Mouse (Mus musculus) cerebellum, adult 18-20 months (tissue): ENCODE measurements around the gene Ect2l.
"Not testable (repeated sequence)": the region's sequence is repeated elsewhere in the genome, so short reads cannot be mapped to it uniquely, and the experiment has no call there.

Experiments
- DNase-seq, 2 experiments: peaks; one replicate each; pipeline ENCODE4 v3.0.0; 2021

Gene Ect2l

GRCm38 (mm10) chr10:18189498-18189897, 21.2 kb downstream of the Ect2l start:
- DNase-seq = no peak

- DNase-seq = no peak
These were observed 22.1 kb downstream of the Ect2l start for GRCm38 (mm10) chr10:18188564-18188963.

DNA sequence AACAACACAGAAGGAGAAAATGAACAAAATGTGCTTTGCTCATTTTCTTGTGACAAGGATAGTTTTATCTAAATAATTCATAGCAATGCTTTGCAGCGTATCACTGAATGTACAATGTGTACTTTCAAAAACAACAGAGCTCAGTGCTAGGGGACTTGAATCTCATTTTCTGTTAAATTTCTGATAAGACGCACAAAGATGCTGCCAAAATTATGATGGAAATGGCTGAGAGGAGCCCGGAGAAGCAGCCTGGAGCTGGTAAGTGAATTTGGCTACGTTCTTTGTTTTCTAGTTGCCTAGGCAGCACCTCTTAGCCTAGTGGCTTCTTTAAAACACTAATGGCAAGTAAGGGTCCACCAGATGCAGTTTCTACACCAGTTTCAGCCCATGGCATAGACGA, 28.4 kb downstream of the Ect2l start:
- DNase-seq = no peak

DNA sequence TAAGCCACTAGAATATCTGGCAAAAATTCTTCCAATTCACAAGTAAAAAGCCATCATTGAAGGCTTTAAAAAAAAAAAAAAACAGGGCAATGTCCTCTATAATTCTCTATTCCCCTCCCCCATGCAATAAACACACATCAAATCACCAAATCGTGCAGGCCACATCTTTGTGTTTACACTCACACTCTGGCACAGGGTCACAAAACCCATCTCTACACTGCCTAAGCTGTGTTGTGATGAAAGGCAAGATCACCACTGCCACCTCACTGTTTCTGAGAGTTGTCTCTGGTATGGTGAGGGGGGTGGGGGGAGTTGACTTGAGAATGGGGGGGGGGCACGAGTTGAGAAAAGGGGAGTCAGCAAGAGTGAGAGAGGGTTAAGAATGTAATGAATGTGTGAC, 33.4 kb downstream of the Ect2l start:
- no peak for DNase-seq

GRCm38 (mm10) chr10:18176722-18177121, 34.0 kb downstream of the Ect2l start:
- DNase-seq = no peak

GRCm38 (mm10) chr10:18175087-18175486, 35.6 kb downstream of the Ect2l start:
- DNase-seq = no peak

DNA sequence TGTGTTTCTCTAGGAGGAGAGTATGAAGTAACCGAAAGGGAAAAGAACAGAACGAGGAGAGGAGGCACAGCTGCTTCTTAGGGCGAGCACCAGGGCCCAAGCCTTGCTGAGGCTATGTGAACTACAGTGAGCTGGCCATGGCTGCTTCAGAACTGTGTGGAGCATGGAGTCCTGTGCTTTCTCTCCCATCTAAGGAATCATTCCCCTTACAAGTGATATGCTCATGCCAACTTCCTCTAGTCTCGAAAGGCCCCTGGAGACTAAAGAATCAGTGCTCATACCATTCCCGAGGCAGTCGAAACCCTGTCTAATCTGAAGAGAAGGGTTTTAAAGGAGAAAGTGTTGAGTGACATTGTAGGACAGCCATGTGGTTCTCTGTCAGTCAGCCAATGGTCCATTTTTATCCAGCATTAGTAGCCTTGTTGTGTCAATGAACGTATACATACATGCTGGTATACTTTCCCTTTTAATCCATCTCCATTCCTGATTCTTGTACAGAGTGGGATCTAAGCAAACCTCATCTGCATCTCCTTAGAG, 48.2 kb downstream of the Ect2l start:
- no peak for DNase-seq

DNA sequence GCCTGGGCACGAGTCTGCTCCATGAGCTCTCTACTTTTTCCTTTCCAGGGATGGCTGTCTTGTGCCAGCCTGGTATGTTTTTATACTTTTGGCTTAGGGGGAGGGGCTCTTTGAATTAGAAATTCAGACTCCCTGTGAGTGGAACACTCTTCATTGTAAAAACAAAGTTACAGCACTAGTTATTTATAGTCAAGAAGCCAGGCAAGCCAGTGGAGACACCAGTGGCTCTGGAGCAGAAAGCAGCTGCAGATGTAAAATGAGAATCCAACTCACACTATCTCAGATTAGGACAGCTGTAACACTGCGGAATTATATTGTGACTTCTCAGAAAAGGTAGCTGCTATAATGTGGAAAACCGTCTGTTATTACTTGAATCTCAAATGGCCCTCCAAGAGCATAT, 63.5 kb downstream of the Ect2l start:
- DNase-seq = no peak

GRCm38 (mm10) chr10:18142231-18142630, 68.5 kb downstream of the Ect2l start:
- no peak for DNase-seq

- no peak for DNase-seq
These were observed 69.3 kb downstream of the Ect2l start for GRCm38 (mm10) chr10:18141389-18141788.

GRCm38 (mm10) chr10:18139615-18140014, 71.1 kb downstream of the Ect2l start:
- DNase-seq = no peak

DNA sequence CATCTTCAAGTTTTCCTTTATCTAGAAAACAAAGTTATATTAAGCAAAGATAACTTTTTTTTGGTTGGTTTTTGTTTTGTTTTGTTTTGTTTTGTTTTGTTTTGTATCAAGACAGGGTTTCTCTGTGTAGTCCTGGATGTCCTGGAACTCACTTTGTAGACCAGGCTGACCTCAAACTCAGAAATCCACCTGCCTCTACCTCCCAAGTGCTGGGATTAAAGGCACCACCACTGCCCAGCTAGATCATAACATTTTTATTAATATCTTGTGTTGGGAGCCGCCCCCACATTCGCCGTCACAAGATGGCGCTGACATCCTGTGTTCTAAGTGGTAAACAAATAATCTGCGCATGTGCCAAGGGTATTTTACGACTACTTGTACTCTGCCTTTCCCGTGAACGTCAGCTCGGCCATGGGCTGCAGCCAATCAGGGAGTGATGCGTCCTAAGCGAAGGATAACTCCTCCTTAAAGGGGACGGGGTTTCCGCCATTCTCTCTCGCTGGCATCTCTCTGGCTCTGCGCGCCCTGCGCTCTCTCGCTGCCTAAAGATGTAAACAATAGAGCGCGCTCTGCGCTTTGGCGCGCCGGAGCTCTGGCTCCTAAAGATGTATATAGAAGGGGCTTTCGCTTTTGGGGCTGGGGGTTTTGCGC, 71.7 kb downstream of the Ect2l start:
- DNase-seq = not testable (repeated sequence)

DNA sequence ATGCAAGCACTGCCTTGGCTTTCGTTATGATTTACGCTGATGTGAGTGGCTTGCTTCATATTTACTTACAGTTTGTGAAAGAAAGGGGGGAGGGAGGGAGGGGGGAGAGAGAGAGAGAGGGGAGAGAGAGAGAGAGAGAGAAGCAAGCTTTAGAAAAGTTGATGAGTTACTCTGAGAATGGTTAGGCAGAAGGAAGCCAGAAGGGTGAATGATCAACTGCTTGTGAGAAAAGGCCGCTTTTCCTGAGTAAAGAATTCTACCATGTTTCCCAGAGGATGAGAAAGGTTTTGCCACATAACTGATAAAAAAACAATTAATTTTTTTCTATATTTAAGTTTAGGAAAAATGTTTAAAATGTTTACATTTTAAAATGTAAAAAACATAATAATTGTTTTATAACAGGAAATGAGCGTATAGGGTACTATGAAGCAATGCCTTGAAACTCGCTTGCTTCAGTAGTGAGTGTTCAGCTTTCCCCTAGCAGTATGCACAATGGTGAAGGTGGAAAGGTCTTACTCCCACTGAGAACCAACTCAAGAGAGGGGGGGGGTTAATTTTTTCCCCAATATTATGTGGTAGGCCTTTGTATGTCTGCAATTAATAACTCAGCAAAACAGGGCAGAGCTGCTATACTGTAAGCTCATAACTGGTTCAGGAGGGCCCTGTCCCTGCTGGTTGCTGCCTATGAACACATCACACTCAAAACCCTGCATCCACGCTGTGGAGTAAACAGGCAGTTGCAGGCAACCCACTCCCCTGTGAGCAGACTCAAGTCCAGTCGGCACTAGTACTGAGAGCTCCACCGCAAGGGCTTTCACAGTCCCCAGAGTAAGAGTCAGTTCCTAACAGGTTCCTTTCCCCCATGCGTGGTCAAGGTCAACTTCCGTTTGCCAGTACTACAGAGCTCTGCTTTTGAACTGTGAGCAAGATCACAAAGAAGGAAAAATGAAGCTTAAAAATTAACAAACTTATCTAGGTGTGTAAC, 78.7 kb downstream of the Ect2l start:
- DNase-seq = no peak

GRCm38 (mm10) chr10:18130276-18130675, 80.4 kb downstream of the Ect2l start:
- no peak for DNase-seq

DNA sequence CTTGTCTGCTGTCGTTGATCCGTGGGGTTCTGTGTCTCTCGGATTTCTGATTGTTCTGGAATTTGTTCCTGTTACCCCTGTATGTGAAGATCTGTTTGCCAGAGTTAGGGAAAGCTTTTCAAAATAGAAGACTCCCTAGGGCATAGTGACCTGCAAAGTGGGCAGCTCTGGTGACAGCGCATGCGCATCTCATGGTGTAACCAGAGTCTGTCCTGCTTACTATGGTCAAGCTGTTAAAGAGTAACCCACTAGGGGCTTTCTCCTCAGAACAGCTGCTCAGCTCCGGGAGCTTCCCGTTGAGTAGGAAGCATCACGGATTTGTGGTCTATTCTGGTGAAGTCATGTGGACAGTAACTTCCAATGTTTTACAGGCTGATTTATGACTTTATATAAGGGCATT, 92.4 kb downstream of the Ect2l start:
- no peak for DNase-seq

- DNase-seq = no peak
These were observed 97.1 kb downstream of the Ect2l start for GRCm38 (mm10) chr10:18113473-18114093.

GRCm38 (mm10) chr10:18110940-18111339, 99.8 kb downstream of the Ect2l start:
- DNase-seq = no peak

GRCm38 (mm10) chr10:18107471-18107870, 103.2 kb downstream of the Ect2l start:
- DNase-seq = no peak

GRCm38 (mm10) chr10:18102166-18102565, 108.5 kb downstream of the Ect2l start:
- DNase-seq = no peak

GRCm38 (mm10) chr10:18090691-18091090, 120.0 kb downstream of the Ect2l start:
- no peak for DNase-seq

- DNase-seq = no peak
These were observed 127.9 kb downstream of the Ect2l start for GRCm38 (mm10) chr10:18082772-18083171.

- DNase-seq = no peak
These were observed 129.2 kb downstream of the Ect2l start for GRCm38 (mm10) chr10:18081536-18081935.
